ENCODE assay signal across 12 mouse cellular contexts in the genomic region with DNA sequence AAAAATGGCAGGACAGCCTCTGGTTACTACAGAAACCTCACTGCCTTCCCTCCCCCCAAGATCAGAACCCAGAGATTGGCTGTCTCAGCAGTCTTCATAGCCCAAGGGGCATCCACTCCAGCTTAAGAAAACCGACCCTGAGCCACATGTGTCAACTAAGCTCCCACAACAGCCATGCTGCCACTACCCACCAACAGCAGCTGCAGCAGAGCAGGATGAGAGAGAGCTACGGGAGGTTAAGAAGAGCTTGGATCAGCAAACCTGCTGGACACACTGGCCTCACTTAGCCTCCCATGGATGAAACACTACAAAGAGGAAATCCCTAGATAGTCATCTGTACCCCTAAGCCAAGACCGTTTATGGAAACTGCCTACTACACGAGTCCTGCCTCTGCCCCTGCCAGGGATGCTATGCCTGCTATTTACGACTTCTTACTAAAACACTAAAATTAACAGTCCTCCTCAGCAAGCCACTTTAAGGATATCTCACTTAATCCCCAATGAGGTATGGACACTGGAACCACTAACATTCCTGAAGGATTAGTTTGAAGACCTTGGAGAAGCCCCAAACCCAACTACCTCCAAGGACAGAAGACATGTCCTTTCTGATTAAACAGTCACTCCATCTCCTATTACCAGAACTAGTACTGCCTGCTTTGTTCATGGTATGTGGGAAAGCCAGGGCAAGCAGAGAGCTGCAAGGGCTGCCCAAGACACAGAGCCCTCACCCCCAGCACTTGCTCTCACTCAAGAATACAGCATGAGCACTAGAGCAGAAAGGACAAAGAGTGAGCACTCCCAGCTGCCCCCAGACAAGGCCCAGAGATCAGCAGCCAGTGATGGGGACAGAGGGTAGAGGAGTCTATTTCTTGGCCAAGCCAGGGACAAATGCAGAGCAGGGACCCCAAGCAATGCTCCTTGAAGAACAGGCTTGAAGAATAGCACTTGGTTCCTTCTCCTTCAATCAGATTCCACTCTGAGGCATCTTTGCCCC. TPM values are rescaled to one million over a fixed set of nuclear protein-coding genes. Genes with fewer than 3 reads are reported as not detected.
DNase-seq lines count a peak whose midpoint lies in the region; ATAC-seq and TF ChIP-seq lines count a peak whose summit lies in the region.
"Had no signal": no experiment of that assay in that cellular context is flagged by ENCODE, and none has a peak within 500 bp of the region (broad histone marks: within the 10 kb centered on the region; RNA-seq: fewer than 3 reads in every experiment).

No protein-coding gene starts in this region.

- peaks cover 24% of the 10 kb centered on the region for H3K79me2 ChIP-seq in myocyte (ENCODE audit: control insufficient read depth, insufficient read depth)

- ATAC-seq in heart, embryonic 12.5 days (ENCODE audit: insufficient number of reproducible peaks, low FRiP score) = no peak
- ATAC-seq in embryonic facial prominence, embryonic 15.5 days (ENCODE audit: insufficient number of reproducible peaks, low FRiP score, low TSS enrichment, low read depth) = 0 out of 2 replicates have a peak, but pooled peaks have one; percentile 6
- no peak for ATAC-seq in liver, embryonic 11.5 days (replicated peaks; ENCODE audit: low FRiP score)

- DNase-seq in heart, postnatal 4 days = no peak
- no peak for DNase-seq in left cerebral cortex, adult 2 months (ENCODE audit: extremely low spot score in 1 of 2, low spot score in 2 of 2)
- no peak for DNase-seq in left cerebral cortex, adult 9 months (ENCODE audit: low spot score in 2 of 2)
- DNase-seq in liver, embryonic 11.5 days (ENCODE audit: low spot score) = no peak
- DNase-seq: liver, embryonic 13.5 days; lung, postnatal 14 days had no signal

- H3K4me2 ChIP-seq in heart, embryonic 12.5 days = no peak overlapping the region
- H3K4me2 ChIP-seq in embryonic facial prominence, embryonic 15.5 days (replicated peaks) = no peak overlapping the region
- peak overlapping the region; percentile 25 for H3K4me2 ChIP-seq in myocyte (ENCODE audit: low read depth)
- no peak overlapping the region for H3K4me2 ChIP-seq in liver, embryonic 11.5 days
- H3K4me2 ChIP-seq: liver, embryonic 13.5 days; midbrain, embryonic 12.5 days had no signal

- no peaks in the 10 kb centered on the region for H3K9me3 ChIP-seq in heart, embryonic 12.5 days (replicated peaks)
- no peaks in the 10 kb centered on the region for H3K9me3 ChIP-seq in embryonic facial prominence, embryonic 15.5 days (replicated peaks)
- H3K9me3 ChIP-seq in liver, embryonic 11.5 days (ENCODE audit: control insufficient read depth, low read length) = no peaks in the 10 kb centered on the region
- H3K9me3 ChIP-seq: hindbrain, embryonic 10.5 days; liver, embryonic 13.5 days; midbrain, embryonic 12.5 days had no signal

- H3K4me1 ChIP-seq in heart, embryonic 12.5 days (replicated peaks) = peaks cover 76% of the 10 kb centered on the region
- peaks cover 18% of the 10 kb centered on the region for H3K4me1 ChIP-seq in embryonic facial prominence, embryonic 15.5 days
- H3K4me1 ChIP-seq in liver, embryonic 11.5 days (replicated peaks; ENCODE audit: control insufficient read depth, insufficient read depth, low read length) = no peaks in the 10 kb centered on the region
- H3K4me1 ChIP-seq: hindbrain, embryonic 10.5 days; midbrain, embryonic 12.5 days had no signal

- 72% methylated on average over 5 of the region's 5 CpGs for WGBS in heart, embryonic 12.5 days
- WGBS in embryonic facial prominence, embryonic 15.5 days = 52% methylated on average over 5 of the region's 5 CpGs
- WGBS in liver, embryonic 11.5 days = 78% methylated on average over 5 of the region's 5 CpGs

- H3K9ac ChIP-seq in heart, embryonic 12.5 days = 0 out of 2 replicates have a peak overlapping the region, but pooled peaks have one; percentile 15
- H3K9ac ChIP-seq in embryonic facial prominence, embryonic 15.5 days = no peak overlapping the region
- H3K9ac ChIP-seq in liver, embryonic 11.5 days (ENCODE audit: low read depth, low read length) = no peak overlapping the region
- H3K9ac ChIP-seq: liver, embryonic 13.5 days; midbrain, embryonic 12.5 days had no signal

- H3K27me3 ChIP-seq in heart, embryonic 12.5 days (replicated peaks) = no peaks in the 10 kb centered on the region
- H3K27me3 ChIP-seq in embryonic facial prominence, embryonic 15.5 days = no peaks in the 10 kb centered on the region
- H3K27me3 ChIP-seq in myocyte (ENCODE audit: control insufficient read depth, insufficient read depth, insufficient read length) = no peaks in the 10 kb centered on the region
- H3K27me3 ChIP-seq in liver, embryonic 11.5 days (replicated peaks; ENCODE audit: control insufficient read depth, insufficient read depth, low read length) = no peaks in the 10 kb centered on the region
- H3K27me3 ChIP-seq: liver, embryonic 13.5 days; midbrain, embryonic 12.5 days had no signal

- H3K36me3 ChIP-seq in heart, embryonic 12.5 days = peaks cover 98% of the 10 kb centered on the region
- peaks cover 98% of the 10 kb centered on the region for H3K36me3 ChIP-seq in embryonic facial prominence, embryonic 15.5 days
- H3K36me3 ChIP-seq in myocyte (ENCODE audit: control insufficient read depth, insufficient read depth) = peaks cover 55% of the 10 kb centered on the region
- peaks cover 71% of the 10 kb centered on the region for H3K36me3 ChIP-seq in liver, embryonic 11.5 days (ENCODE audit: control insufficient read depth, insufficient read depth, low read length)

- no peak overlapping the region for H3K4me3 ChIP-seq in heart, embryonic 12.5 days
- no peak overlapping the region for H3K4me3 ChIP-seq in left cerebral cortex, adult 2 months
- H3K4me3 ChIP-seq in embryonic facial prominence, embryonic 15.5 days (replicated peaks) = no peak overlapping the region
- no peak overlapping the region for H3K4me3 ChIP-seq in myocyte
- H3K4me3 ChIP-seq in liver, embryonic 11.5 days (ENCODE audit: low read depth, low read length) = no peak overlapping the region
- H3K4me3 ChIP-seq: erythroblast, embryonic 14.5 days; hindbrain, embryonic 10.5 days; liver, embryonic 13.5 days; midbrain, embryonic 12.5 days had no signal

- no peak for TF ChIP-seq POLR2A in myocyte (IDR thresholded peaks at IDR 0.05; ENCODE audit: insufficient read length, low read depth)

- intact Hi-C loops in left cerebral cortex, adult 2 months (cut with DNase I) = no loop called here

- TF ChIP-seq CTCF in left cerebral cortex, adult 2 months (IDR thresholded peaks at IDR 0.05) = no peak

- no peak overlapping the region for H3ac ChIP-seq in myocyte (ENCODE audit: control insufficient read depth, insufficient read length)

- 0 out of 2 replicates have a peak overlapping the region, but pooled peaks have one; percentile 1 for H3K27ac ChIP-seq in heart, embryonic 12.5 days (ENCODE audit: poor library complexity, severe bottlenecking)
- H3K27ac ChIP-seq in left cerebral cortex, adult 2 months = 0 out of 2 replicates have a peak overlapping the region, but pooled peaks have one; percentile 7
- H3K27ac ChIP-seq in embryonic facial prominence, embryonic 15.5 days (replicated peaks) = 0 out of 2 replicates have a peak overlapping the region, but pooled peaks have one; percentile 28
- no peak overlapping the region for H3K27ac ChIP-seq in liver, embryonic 11.5 days (ENCODE audit: low read depth, low read length)
- H3K27ac ChIP-seq: hindbrain, embryonic 10.5 days; liver, embryonic 13.5 days; midbrain, embryonic 12.5 days had no signal

TF ChIP-seq in myocyte, 11 proteins besides CTCF, POLR2A, EP300 and RAD21:
- TF ChIP-seq TCF12 (IDR thresholded peaks at IDR 0.05; ENCODE audit: insufficient read depth, poor library complexity, severe bottlenecking) = no peak
- TF ChIP-seq MAX (IDR thresholded peaks at IDR 0.05; ENCODE audit: low read depth) = no peak
- TF ChIP-seq MYOG (IDR thresholded peaks at IDR 0.05; ENCODE audit: control insufficient read depth in 1 of 3, insufficient read depth in 1 of 3, insufficient read length in 2 of 3, low read depth in 2 of 3) = peak; percentile 32 to 83 (median 72)
- no peak for TF ChIP-seq TCF3 (IDR thresholded peaks at IDR 0.05; ENCODE audit: insufficient read length, low read depth)
- TF ChIP-seq USF1 (IDR thresholded peaks at IDR 0.05; ENCODE audit: low read depth) = no peak
- TF ChIP-seq CEBPB (IDR thresholded peaks at IDR 0.05; ENCODE audit: insufficient read depth, poor library complexity, severe bottlenecking) = no peak
- TF ChIP-seq REST (IDR thresholded peaks at IDR 0.05; ENCODE audit: insufficient read depth, insufficient read length) = no peak
- no peak for TF ChIP-seq E2F4 (IDR thresholded peaks at IDR 0.05; ENCODE audit: insufficient read depth)
- no peak for TF ChIP-seq SRF (IDR thresholded peaks at IDR 0.05; ENCODE audit: control insufficient read depth, insufficient read length, low read depth)
- no peak for TF ChIP-seq POLR2AphosphoS2 (IDR thresholded peaks at IDR 0.05; ENCODE audit: insufficient read length, low read depth)
- peak; percentile 19 to 83 (median 78) for TF ChIP-seq MYOD1 (IDR thresholded peaks at IDR 0.05; ENCODE audit: control insufficient read depth in 1 of 3, insufficient read length in 2 of 3, low read depth in 2 of 3)
TF ChIP-seq in myocyte: peak in this region for 2.

RNA-seq across cellular contexts. Expression of a gene that starts 18.3 kb away (rescaled TPM):
- polyA plus RNA-seq in heart, embryonic 12.5 days (2016; fragmentation: Nextera tagmentation; extraction: Ambion mirVana) = 253 and 257 TPM in 2 replicates
- 100 to 1,000 TPM; 238 to 243 TPM for total RNA-seq in heart, postnatal 4 days (2021)
- 100 to 1,000 TPM; 149 to 155 TPM for total RNA-seq in left cerebral cortex, adult 2 months (2021)
- polyA plus RNA-seq in embryonic facial prominence, embryonic 15.5 days (2015; fragmentation: Nextera tagmentation; extraction: Ambion mirVana) = 223 and 232 TPM in 2 replicates
- 130 TPM for polyA plus RNA-seq in myocyte (2012; fragmentation: generic; extraction: Trizol)
- 178 and 184 TPM in 2 replicates for polyA plus RNA-seq in liver, embryonic 11.5 days (2014; fragmentation: Nextera tagmentation; extraction: Ambion mirVana)

RNA-seq across cellular contexts. Expression of a gene that starts 41.8 kb away (rescaled TPM):
- polyA plus RNA-seq in heart, embryonic 12.5 days (2016; fragmentation: Nextera tagmentation; extraction: Ambion mirVana) = 0.22 and 0.71 TPM in 2 replicates
- 1 to 10 TPM; 1.8 to 2.0 TPM for total RNA-seq in heart, postnatal 4 days (2021)
- total RNA-seq in left cerebral cortex, adult 2 months (2021) = under 1 TPM; 0.37 to 0.95 TPM
- 1.3 and 1.5 TPM in 2 replicates for polyA plus RNA-seq in embryonic facial prominence, embryonic 15.5 days (2015; fragmentation: Nextera tagmentation; extraction: Ambion mirVana)
- 1.1 TPM for polyA plus RNA-seq in myocyte (2012; fragmentation: generic; extraction: Trizol)
- 0.60 and 1.8 TPM in 2 replicates for polyA plus RNA-seq in liver, embryonic 11.5 days (2014; fragmentation: Nextera tagmentation; extraction: Ambion mirVana)
